Mouse (Mus musculus) spleen, adult 2 months (tissue): Measurements from ENCODE around the gene Rb1. TPM values are rescaled to one million over a fixed set of nuclear protein-coding genes. Genes with fewer than 3 reads are reported as not detected.

Source experiments
- DNase-seq, 2 experiments: peaks; one replicate each; pipeline versions ENCODE4 v3.0.0 to v3.0.0-alpha.2; 2012 to 2021; ENCODE audit warnings: low spot score in 2 of 2, low read depth in 1 of 2
- H3K27ac ChIP-seq: fragments of 200-500 bp; 2 replicates; pipeline ENCODE4 v1.5.1; 2012; ENCODE audit warnings: low read length, inconsistent platforms; ENCODE audit not compliant: insufficient read depth
- H3K27me3 ChIP-seq: fragments of 200-500 bp; 2 replicates; pipeline ENCODE4 v1.6.1; 2012; ENCODE audit warnings: mild to moderate bottlenecking, moderate library complexity, low read length, inconsistent platforms; ENCODE audit not compliant: control insufficient read depth, insufficient read depth
- H3K36me3 ChIP-seq: fragments of 200-500 bp; 2 replicates; pipeline ENCODE4 v1.6.1; 2012; ENCODE audit warnings: mild to moderate bottlenecking, low read length, inconsistent platforms; ENCODE audit not compliant: control insufficient read depth, insufficient read depth
- H3K4me1 ChIP-seq: fragments of 200-500 bp; 2 replicates; pipeline ENCODE4 v1.6.1; 2011; ENCODE audit warnings: inconsistent platforms; ENCODE audit not compliant: control insufficient read depth, insufficient read depth, insufficient read length
- H3K4me3 ChIP-seq: fragments of 200-500 bp; 2 replicates; pipeline ENCODE4 v1.5.1; 2011; ENCODE audit warnings: mild to moderate bottlenecking, inconsistent platforms; ENCODE audit not compliant: insufficient read depth, insufficient read length; ENCODE audit errors: extremely low read depth
- CTCF ChIP-seq: fragments of 200-500 bp; IDR thresholded peaks from 2 replicates; pipeline ENCODE4 v1.5.1; 2011; ENCODE audit warnings: mild to moderate bottlenecking, inconsistent platforms; ENCODE audit not compliant: insufficient read depth, insufficient read length, insufficient replicate concordance; ENCODE audit errors: extremely low read depth
- POLR2A ChIP-seq: fragments of 200-500 bp; IDR thresholded peaks from 2 replicates; pipeline ENCODE4 v1.6.1; 2011; ENCODE audit warnings: low read depth, low read length, inconsistent platforms
- WGBS: fragments of 180-500 bp; shearing (Covaris S2); methylation state at CpG from one replicate; pipeline ENCODE4 v1.1.7; 2018; 5-methylcytosine and 5-hydroxymethylcytosine counted together
- polyA plus RNA-seq: library from polyadenylated mRNA; depleted of rRNA; stranded (reverse); fragments of >200 nt; gene quantifications from 2 replicates; pipeline ENCODE4 v1.2.3, GENCODE M21; 2012; rRNA removed

Rb1 gene
- polyA plus RNA-seq, 1 experiment = 5.2 TPM

- TF ChIP-seq CTCF (no peak), POLR2A (no peak)
- peak overlapping the region; percentile 93 for H3K4me3 ChIP-seq
- H3K4me1 ChIP-seq = peaks cover 6% of the 10 kb centered on the region; the same call in 1 of the 2 replicates
- no peak for DNase-seq
- no peaks in the 10 kb centered on the region for H3K27me3 ChIP-seq
- WGBS = 4% methylated on average over 11 of the region's 11 CpGs
- no peaks in the 10 kb centered on the region for H3K36me3 ChIP-seq
- H3K27ac ChIP-seq = peak overlapping the region; percentile 98
Observed at GRCm38 (mm10) chr14:73142421-73142895, 183.2 kb downstream of the Rb1 start.

DNA sequence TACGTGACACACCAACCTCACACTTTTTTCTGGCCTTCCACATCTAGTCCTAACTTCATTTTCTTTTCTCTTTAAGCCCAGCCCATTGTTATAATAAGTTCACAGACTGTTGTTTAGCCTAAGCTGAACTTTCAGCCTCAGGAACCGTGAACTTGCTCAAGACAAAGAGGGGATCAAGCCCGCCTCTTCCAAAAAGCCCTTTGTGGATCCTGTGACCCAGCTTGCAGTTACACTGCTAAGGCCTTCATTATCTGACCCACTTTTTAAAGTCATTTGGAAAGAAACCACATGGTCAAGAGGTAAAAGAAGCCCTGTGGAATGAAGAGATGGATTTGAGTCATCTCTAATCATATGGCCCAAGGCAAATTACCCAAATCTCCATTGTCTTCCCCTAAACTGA lies 183.8 kb downstream of the Rb1 start:
- Histone ChIP-seq H3K36me3 (no peaks in the 10 kb centered on the region), H3K4me1 (peaks cover 6% of the 10 kb centered on the region; the same call in 1 of the 2 replicates), H3K27ac (0 out of 2 replicates have a peak overlapping the region, but pooled peaks have one; percentile 18), H3K27me3 (no peaks in the 10 kb centered on the region), H3K4me3 (no peak overlapping the region)
- no peak for TF ChIP-seq POLR2A
- no peak for TF ChIP-seq CTCF
- WGBS = 84% methylated on average over 3 of the region's 3 CpGs
- DNase-seq = no peak

GRCm38 (mm10) chr14:73139866-73140265 lies 185.8 kb downstream of the Rb1 start:
- TF ChIP-seq CTCF = no peak
- TF ChIP-seq POLR2A = no peak
- no peak overlapping the region for H3K4me3 ChIP-seq

GRCm38 (mm10) chr14:73138483-73138882 lies 187.1 kb downstream of the Rb1 start:
- no peak for DNase-seq
- H3K36me3 ChIP-seq = no peaks in the 10 kb centered on the region
- H3K4me3 ChIP-seq = no peak overlapping the region
- H3K4me1 ChIP-seq = no peaks in the 10 kb centered on the region; the same call in 1 of the 2 replicates
- TF ChIP-seq CTCF (no peak), POLR2A (no peak)
- WGBS = 89% methylated on average over 7 of the region's 7 CpGs
- no peak overlapping the region for H3K27ac ChIP-seq
- no peaks in the 10 kb centered on the region for H3K27me3 ChIP-seq

More at GRCm38 (mm10) chr14:73139866-73140265, 185.8 kb downstream of the Rb1 start:
- peaks cover 6% of the 10 kb centered on the region; the same call in 1 of the 2 replicates for H3K4me1 ChIP-seq
- no peaks in the 10 kb centered on the region for H3K36me3 ChIP-seq
- WGBS = 53% methylated on average over 5 of the region's 5 CpGs
- no peak overlapping the region; the same call in 1 of the 2 replicates for H3K27ac ChIP-seq
- DNase-seq = no peak
- H3K27me3 ChIP-seq = no peaks in the 10 kb centered on the region

DNA sequence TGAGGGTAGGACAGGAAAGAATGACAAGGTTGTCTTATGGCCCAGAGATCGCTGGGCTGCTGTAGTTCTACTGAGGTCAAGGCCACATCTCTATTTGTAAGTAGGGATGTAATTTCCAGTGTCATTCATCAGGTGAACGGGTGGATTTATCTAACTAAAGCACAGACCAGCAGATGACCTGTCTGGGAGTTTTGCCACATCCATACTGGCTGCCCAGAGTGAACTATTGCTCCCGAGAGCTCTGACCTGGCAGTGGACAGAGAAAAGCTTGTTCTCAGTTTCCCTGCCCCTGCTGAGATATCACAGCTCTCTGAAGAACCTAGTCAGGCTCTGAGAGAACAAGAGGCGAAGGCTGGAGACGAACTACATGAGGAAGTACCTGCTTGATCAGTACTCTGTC lies 188.4 kb downstream of the Rb1 start:
- Histone ChIP-seq H3K27ac (no peak overlapping the region), H3K4me1 (no peaks in the 10 kb centered on the region; the same call in 1 of the 2 replicates), H3K36me3 (no peaks in the 10 kb centered on the region), H3K27me3 (no peaks in the 10 kb centered on the region), H3K4me3 (no peak overlapping the region)
- DNase-seq = no peak
- no peak for TF ChIP-seq CTCF
- TF ChIP-seq POLR2A = no peak
- WGBS = 82% methylated on average over 5 of the region's 5 CpGs

Other genes with a start within 250 kb of the Rb1 start
- gene Rcbtb2, start 202.8 kb downstream of the Rb1 start, polyA plus RNA-seq = 14.4 and 17.5 TPM in 2 replicates
- gene Lpar6, start 87.9 kb downstream of the Rb1 start, polyA plus RNA-seq = 2.7 and 2.8 TPM in 2 replicates
- gene Itm2b, start 59.5 kb upstream of the Rb1 start, polyA plus RNA-seq = 567 and 602 TPM in 2 replicates
- gene Med4, start 184.2 kb upstream of the Rb1 start, polyA plus RNA-seq = 8.4 and 9.4 TPM in 2 replicates
- 3.0 and 3.8 TPM in 2 replicates for gene Sucla2, start 199.5 kb upstream of the Rb1 start, polyA plus RNA-seq
- 2.3 and 2.4 TPM in 2 replicates for gene Nudt15, start 222.4 kb upstream of the Rb1 start, polyA plus RNA-seq